Mouse (Mus musculus) WW6 (cell line): Measurements from ENCODE around the gene Prkn.
A peak's percentile ranks its signal among the peaks of the same experiment; 100 is the strongest.

Source experiments
- DNase-seq: peaks from one replicate; pipeline ENCODE4 v3.0.0-alpha.2; 2013; ENCODE audit warnings: low read depth, low spot score

The Prkn gene

DNA sequence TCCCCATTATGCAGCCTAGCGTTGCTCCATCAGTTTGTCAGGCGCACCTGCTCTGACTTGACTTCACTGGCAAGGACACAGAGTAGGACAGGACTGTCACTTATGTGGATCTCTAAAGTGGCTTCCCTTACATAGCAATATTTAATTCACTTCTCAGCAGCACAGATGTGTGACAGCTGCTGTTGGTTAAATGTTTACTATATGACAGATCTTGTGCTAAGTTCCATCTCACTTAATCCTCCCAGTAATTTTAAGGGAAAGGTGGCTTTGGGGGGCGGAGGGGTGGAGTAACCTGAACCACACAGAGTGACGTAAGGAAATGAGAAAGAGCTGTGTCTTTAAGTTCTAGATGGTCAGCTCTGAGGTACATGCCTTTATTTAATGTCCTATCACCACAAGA is 1072.0 kb downstream of the Prkn start:
- no peak for DNase-seq

DNA sequence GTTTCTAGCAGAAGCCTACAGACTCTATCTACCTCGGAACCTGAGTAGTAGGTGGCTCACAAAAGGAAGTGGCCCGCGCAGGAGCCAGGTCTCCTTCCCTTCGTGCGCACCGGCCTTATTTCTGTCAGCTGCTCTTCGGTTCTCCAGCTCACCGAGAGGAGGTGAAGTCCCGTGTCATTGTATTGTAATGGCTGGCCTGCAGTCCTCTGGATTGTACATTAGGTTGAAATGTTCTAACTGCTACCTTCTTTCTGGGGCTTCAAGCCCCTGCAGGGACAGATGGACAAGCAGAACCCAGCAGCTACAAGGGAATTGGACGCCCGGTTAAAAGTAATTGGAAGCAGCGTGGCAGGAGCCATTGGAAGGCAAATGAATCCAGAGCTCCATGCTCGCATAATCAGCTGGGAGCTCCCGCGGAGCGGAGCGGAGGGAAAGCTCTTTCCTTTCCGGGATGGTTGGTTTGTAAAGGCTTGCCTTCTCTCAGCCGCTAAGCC is 1072.7 kb downstream of the Prkn start:
- no peak for DNase-seq

DNA sequence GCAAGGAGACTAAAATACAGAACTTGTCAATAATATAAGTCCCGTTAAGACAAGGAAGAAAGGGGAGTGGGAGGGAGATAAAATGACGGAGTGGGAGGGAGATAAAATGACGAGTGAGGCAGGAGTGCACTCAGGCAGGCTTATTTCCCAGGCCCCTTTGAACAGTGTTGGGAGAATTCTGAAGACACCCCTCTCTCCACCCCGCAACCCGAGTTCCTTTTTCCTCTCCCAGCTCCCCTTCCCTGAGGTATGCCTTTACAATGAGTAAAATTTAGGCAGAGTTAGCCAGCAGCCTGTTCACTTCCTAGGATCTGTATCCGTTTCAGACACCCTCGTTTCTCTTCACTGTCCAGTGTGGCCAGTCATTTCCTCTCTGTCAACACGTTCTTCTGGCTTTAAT is 1073.4 kb downstream of the Prkn start:
- DNase-seq: no peak

DNA sequence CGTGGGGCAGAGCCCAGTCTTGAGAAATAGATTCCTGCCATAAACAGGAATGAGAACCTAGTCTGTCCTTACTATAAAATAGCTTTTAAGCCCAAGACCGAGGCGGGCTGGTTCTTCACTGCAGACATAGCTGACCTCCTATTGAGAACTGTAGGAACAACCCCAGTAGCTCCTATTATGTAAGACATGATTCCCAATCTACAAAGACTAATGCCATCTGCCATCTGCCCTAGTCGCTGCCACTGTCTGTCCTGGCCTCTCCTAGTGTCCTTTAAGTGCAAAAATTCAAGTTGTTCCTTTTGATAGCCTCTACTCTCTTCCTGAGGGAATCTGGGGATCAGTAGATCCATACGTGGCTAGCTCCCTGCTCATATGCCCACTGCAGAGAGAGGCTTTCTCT is 1074.3 kb downstream of the Prkn start:
- no peak for DNase-seq

DNA sequence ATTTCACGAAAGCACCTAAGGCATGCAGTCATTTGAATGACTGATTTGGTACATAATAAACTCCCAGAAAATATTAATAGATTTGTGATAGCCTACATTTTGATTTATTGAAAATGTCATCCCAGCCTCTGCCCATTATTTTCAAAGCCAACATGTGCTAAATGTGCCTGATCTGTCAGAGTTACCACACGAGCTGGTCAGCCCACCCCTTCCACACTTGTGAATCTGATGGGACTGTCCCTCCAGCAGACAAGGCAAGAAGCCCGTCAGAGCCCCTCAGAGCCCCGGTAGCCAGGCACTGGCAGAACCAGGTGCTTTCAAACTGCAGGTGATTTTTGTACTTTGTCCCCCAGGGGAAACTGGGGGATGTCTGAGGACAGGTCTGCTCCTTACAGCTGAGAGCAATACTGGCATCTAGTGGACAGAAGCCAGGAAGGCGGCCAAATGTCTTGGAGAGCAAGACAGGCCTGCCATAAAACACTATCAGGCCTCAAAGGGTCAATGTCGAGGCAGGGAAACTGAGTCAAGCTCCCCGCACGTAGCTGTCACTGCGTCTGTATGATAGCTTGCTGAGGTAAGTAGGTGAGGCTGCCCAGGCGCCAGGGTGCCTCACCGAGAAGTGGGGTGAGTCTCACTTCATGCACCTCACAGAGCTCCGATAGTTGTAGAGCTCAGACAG is 1078.1 kb downstream of the Prkn start:
- no peak for DNase-seq

DNA sequence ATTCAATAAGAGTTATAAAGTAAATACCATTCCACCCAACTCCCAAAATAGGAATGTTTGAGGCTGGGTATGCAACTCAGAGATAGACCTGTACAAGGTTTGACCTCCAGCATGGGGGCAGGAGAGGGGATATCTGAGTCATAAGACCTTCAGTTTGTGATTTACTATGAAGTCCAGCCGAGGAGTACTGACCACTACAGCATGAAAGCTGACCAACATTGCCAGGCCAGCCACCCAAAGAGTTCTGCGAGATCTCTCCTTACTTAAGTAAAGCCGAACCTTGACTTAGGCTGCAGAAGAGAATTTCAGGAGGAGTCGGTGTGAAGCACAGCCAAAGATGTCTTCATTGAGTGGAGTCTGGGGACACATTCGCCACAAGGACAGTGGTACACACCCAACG is 1079.4 kb downstream of the Prkn start:
- no peak for DNase-seq

DNA sequence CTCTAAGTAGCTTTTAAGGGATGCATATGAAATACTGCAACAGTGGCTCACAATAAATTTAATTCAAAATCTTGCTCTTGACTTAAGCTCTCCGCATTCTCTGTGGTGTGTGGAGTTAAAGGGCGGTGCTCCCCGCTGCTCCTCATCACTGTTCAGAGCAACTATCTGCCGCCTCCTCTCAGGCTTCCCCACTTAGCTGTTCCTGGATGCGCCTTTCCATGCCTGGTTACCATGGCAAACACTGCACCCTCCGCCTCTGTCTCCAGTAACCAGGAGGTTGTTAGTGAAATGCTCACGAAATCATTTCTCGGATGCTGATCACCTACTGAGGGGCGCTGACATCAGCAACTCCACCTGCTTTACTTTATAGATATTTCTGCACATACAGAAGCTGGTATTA is 1080.8 kb downstream of the Prkn start:
- no peak for DNase-seq

DNA sequence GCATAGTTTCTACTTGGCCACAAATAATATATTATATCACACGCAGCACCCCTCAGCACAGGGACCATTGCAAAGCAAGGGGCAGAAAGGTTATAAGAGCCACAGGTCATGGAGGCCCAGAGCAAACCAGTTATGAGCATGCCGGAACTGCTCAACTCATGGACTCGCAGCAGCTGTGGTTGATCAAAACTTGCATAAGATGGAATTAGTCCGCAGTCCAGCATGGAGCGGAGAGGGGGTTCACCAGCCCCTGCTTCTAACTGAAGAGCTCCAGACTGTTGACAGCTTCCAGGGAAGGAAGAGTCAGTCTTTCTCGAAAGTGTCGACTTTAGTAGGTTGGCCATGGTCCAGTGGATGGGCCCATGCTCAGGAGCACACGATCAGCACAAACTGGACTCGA is 1083.8 kb downstream of the Prkn start:
- no peak for DNase-seq

DNA sequence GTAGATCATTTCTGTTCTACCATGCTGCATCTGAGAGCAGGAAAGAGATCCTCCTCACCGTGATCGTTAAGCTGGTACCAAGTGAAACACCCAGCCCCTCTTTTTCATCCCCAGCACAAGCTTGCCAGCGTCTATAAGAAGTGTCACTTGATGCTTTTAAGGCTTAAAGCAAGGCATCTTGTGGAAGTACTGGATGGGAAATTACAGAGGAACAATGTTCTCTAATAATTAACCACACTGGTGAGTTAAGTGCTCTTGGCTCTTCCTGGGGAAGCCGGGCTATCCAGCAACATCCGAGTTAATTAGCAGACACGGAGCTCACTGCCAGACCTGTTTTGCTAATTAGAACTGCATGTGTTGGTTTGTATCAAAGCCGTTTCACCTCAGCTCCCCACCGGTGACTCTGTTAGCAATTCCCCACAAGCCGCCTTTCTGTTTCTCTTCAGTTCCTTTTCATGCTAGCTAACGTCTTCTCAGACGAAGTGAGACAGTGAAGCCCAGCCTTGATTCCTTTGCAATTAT is 1086.7 kb downstream of the Prkn start:
- no peak for DNase-seq

DNA sequence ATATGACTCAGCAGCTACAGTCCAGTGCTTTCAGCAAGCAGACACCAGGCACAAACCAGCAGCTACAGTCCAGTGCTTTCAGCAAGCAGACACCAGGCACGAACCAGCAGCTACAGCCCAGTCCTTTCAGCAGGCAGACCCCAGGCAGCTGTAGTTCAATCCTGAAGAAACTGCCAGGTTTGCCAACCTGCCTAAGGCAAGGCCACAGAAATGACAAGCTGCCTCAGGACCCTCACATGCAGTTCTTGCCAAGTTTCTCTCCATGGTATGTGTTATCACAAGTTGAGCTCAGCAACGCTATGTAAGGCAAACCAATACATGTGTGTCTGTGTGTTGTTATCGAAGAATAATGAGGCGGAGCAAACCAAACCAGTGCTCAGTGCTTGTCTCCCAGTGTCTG is 1091.5 kb downstream of the Prkn start:
- DNase-seq: no peak

DNA sequence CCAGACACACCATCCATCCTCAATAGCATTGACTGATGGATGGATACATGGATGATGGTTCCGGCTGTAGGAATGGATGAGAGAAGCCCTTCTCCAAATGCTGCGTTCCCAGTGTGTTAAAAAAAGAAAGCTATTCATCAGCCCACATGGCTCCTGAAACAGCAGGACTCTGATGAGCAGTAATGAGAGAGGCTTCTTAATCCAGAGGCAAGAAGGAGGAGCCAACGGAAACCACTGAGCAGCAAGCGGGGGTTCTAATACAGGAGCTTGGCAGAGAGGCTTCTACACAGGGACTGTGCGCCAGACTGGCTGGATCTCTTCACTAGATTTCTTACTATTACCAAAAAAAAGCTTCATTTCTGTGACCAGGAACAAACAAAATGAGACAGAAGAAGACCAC is 1093.6 kb downstream of the Prkn start:
- no peak for DNase-seq

DNA sequence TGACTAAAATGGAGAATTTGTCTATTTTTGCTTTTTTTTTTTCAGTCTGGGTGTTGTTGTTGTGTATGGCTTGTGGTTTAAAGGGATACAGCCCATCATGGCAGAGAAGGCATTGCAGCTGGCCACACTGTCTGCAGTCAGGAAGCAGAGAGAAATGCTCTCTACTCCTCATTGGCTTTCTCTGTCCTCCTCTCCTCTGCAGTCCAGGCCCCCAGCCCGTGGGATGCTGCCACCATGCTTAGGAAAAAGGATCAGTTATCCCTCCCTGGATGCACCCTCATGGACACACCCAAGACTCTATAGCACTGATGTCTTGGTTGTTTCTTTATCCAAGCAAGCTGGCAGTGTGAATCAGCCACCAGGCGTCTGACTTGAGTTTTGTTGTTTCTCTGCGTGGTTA is 1107.3 kb downstream of the Prkn start:
- DNase-seq: no peak

DNA sequence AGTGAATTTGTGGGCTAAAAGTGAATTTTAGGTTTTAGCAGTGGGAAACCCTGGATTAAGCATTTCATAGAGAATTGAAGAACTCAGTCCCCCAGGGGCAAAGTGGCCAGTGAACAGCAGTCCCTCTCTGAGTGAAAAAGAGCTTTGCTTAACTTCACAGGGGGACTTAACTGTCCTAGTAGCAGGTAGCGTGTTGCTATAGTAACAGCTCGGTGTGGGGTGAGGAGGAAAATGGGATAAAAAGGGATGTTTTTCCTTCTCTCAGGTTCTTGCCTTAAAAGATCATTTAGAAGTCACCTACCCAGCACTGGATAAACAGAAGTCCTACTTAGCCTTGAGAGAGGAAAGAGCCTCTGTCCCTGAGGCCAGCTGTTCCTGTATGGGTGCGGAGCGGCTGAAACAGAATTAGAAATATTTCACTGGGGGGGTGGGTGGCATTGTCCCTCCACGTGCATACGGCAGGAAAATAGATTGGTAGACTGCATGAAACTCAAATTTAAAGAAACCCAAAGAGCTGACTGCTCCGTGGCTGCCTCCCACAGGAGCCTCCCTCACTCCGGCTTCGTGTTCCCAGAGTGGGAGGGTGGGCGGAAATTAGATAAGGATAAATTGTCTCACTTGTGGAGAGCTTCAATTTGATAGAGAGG is 1109.5 kb downstream of the Prkn start:
- DNase-seq: no peak

DNA sequence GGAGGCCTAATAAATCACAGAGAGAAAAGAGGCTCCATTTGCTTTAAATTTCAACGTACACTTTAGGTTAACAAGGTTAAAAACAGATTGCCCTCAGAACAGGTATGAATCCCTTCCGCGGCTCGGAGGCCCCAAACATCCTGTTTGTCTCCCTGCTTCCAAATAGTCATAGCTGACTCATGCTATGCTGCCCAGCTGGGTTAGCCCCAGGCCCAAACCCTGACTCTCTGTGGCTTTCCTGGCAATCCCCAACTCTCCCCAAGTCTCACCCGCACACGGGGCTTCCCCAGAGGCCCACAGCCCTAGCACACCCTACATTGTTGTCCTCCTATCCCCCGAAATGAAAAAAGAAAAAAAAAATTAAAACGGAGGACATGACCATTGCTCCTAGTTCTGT is 1110.0 kb downstream of the Prkn start:
- DNase-seq: no peak

DNA sequence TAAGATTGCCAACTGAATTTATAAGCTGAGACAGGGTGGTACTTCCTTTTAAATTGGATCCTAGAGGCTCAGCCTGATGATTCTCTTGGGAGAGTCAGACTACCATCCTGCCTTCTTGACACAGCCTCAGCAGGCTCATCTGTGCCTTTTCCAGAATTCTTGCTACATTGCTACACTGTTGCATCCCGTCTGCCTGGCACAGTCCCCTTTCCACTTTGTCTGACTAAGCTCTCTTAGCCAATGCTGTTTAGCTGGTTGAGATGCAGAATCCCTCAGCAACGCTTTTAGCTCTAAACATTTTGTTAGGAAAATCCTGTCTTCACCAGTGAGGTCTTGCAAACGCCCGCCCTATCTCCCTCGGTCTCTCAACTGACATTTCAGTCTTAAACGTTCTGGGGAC is 1115.1 kb downstream of the Prkn start:
- no peak for DNase-seq

DNA sequence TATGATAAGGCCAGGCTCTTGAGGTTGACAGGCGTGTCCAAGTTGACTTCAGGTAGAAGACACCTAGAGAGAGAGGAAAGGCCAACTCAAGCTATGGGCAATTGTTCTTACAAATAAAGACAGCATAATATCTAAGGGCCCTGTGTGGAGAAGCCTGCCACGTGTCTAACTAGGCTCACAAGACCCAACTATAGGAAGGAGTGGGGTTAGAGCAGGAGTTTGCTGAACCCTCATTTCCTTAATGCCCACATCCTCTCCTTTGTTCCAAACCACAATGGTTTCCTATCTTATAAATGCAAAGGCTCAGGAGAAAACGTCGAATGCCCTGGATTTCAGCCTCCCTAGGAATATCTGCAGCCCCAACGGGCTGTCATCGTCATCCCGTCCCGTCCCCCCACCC is 1120.3 kb downstream of the Prkn start:
- no peak for DNase-seq

DNA sequence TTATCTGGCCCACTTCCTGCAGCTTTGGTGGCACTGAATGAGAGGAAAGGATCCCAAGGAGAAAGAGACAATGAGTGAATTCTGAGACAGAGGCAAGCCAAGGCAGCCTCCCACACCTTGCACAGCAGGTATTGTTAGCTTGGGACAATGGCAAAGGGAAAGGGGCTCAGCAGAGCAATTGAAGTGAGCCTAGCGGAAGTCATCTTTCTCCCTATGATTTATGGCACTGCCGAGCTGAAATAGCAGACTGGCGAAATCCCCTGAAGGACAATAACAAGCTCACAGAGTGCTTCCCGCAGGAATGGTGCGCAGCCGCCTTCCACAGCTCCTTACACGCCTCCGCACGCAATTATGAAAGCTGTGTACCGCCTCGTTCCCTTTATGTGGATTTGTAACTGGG is 1122.6 kb downstream of the Prkn start:
- DNase-seq: peak; percentile 18

DNA sequence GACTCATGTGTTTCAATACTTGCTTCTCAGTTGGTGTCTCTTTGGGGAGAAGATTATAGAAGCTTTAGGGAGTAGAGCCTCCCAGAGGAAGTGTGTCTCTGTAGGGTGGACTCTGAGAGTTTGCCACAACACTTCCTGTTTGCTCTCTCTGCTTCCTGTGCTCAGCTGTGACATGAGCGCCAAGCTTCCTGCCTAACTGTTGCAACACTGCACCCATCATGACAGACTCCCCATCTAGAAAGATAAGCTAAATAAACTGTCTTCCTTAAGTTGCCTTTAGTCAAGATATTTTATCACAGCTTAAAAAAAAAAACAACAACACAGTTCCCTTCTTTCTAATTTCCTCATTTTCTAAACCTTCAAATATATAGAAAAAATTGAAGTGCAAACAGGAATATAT is 1130.0 kb downstream of the Prkn start:
- DNase-seq: no peak

DNA sequence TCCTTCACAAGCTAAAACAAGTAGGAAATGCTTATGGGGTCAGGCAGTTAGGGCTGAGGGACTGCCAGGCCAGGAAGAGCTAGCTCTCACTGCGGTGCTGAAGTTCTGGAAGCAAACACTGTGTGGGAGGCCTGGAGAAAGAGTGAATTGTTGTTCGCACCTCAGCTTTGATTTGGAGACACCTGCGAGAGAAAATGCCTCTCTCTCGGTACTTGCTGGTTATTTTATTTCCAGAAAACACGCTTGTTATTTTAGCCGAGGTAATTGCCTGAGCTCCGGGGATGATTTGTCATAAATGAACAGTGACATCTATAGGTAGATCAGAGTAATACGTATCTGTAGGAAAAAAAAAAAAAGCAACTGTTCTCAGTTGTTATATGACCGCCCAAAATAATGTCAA is 1132.4 kb downstream of the Prkn start:
- no peak for DNase-seq

DNA sequence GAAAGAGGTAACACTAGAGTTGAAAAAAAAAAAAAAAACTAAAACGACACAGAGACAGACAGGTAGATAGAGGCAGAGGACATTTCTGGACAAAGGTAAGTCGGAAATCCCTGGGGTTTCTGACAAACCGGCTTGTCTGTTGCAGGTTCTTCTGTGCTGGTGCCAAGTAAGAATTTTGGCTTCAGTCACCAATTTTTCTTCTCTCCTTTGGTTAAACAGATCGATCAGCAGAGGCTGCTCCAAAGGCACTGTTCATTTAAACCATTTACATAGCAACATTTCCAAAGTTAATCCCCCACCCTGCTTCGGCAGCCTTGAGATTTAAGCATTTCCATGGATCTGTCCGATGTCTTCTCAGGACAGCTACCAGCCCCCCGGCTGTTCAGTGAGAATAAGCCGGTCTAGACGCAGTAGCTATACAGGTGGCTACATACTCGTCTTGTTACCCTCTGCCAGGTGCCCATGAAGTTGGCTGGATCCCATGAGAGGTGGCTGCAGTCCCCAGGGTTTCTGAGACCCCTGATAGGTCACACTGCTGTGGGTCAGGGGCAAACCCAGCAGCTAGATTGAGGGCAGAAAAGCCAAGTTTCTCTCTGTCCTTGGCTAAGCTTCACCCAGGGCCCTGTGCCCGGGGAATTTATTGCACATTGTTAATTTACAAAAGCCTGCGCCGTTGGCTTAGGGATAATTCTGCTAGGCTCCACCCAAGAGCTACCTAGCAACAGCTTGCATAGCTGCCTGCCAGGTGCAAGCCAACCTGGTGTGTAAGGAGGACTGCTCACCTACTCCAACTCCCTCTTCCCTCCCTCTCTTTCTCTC is 1133.0 kb downstream of the Prkn start:
- no peak for DNase-seq

DNA sequence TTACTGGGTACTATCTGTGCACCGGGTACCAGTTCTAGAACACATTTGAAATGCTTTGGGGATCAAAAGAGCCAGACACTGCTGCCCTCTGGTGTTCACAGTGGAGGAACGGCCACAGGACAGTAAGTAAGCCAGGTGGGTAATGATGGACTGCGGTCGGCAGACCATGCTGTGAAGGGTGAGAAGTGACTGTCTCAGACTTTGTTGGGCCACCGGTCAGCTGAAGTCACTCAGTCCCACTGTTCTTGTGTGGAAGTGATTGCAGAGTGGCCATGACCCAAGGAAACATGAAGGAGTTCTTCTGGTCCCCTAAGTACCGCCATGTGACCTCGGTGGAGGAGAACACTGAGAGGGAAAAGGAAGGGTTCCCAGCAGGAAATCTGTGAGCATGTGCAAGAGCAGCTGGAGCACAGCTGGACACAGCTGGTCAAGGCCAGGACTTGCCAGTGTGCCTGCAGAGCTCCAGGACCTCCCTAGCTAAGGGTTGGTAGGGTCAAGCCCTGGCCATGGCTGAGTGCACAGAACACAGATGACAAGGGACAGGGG is 1135.0 kb downstream of the Prkn start:
- no peak for DNase-seq

DNA sequence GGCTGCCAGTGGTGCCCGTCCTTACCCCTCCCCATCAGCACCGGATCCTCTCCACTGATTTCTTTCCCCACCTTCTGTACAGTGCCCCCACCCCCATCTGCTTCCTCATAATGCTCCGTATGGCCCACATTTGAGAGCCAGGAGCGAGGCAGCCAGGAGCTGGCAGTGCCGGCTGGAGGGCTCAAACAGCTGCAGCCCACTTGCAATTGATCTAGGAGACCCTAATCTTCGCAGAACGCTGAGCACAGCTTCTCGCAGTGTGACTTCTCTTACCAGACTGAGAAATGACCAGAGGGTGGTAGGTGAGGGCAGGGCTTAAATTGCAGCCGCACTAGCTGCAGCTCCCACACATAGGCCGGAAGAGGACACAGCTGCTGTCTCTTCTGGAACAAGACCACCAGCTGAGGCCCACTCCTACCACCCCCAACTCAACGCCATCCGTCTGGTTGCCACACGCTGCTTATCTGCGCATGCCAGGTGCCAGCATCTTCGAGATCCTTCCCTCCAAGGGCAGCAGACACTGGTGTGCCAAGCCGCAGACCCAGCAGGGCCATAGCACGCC is 1138.2 kb downstream of the Prkn start:
- no peak for DNase-seq
